Mouse (Mus musculus) Patski (cell line): Measurements from ENCODE around the gene Elavl2. TPM values are rescaled to one million over a fixed set of nuclear protein-coding genes. Genes with fewer than 3 reads are reported as not detected.

Source experiments
- ATAC-seq: fragments of 100-300 bp; one replicate; pipeline ENCODE4 v1.8.0; 2021
- CTCF ChIA-PET: fragments of 350-600 bp; sonication (Branson Sonifier 250); formaldehyde crosslinking; loops from one replicate; lab custom pipeline; 2022; ENCODE audit warnings: inconsistent platforms; lab: Charles Lee
- POLR2A ChIA-PET: fragments of 350-600 bp; sonication (Branson Sonifier 250); formaldehyde crosslinking; loops from one replicate; lab custom pipeline; 2022; ENCODE audit warnings: antibody characterized with exemption, inconsistent platforms; lab: Charles Lee
- DNase-seq: peaks from one replicate; pipeline ENCODE4 v3.0.0-alpha.2; 2011; ENCODE audit warnings: low read depth, low spot score
- H3K27me3 ChIP-seq: fragments of 371-371 bp; one replicate; pipeline ENCODE4 v1.5.1; 2021
- CTCF ChIP-seq: fragments of 100-300 bp; IDR thresholded peaks from one replicate; pipeline ENCODE4 v1.5.1; 2021
- in situ Hi-C: fragments of 300-500 bp; cut with MboI; formaldehyde crosslinking; loops from 3 replicates; pipeline ENCODE4 v1.11.1; 2018; ENCODE audit warnings: low pct_unique_long_range_greater_than_20kb, mixed read lengths
- polyA plus RNA-seq: library from polyadenylated mRNA; unstranded; gene quantifications from one replicate; pipeline ENCODE4 v1.2.3, GENCODE M21; 2021

Elavl2 gene
- polyA plus RNA-seq, 1 experiment from 2014 or later, result not detected

DNA sequence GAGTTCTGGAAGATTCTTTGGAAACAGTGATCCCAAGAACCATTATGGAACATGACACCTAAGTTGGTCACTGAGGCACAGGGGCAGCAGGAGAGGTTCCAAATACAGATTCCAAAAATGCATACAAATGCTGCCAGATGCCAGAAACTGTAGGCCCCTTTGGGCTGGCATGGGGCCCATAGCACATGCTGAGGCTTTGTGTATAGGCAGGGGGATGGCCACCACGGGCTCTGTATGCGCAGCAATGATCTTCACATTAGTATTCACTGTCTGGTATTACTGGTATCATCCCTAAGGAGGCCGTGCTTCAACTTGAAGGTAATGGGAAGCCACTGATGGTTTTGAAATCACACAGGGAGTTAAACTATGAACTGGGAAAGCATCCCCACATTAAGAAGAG is 181.3 kb downstream of the Elavl2 start:
- in situ Hi-C loops, result no loop called here
- CTCF ChIA-PET, result no interaction called here
- no peak for TF ChIP-seq CTCF
- DNase-seq (no peak), ATAC-seq (no peak)
- POLR2A ChIA-PET, result no interaction called here
- H3K27me3 ChIP-seq, result no peaks in the 10 kb centered on the region

- POLR2A ChIA-PET, result no interaction called here
- TF ChIP-seq CTCF, result no peak
These were observed 186.7 kb downstream of the Elavl2 start for GRCm38 (mm10) chr4:91213917-91214316.

DNA sequence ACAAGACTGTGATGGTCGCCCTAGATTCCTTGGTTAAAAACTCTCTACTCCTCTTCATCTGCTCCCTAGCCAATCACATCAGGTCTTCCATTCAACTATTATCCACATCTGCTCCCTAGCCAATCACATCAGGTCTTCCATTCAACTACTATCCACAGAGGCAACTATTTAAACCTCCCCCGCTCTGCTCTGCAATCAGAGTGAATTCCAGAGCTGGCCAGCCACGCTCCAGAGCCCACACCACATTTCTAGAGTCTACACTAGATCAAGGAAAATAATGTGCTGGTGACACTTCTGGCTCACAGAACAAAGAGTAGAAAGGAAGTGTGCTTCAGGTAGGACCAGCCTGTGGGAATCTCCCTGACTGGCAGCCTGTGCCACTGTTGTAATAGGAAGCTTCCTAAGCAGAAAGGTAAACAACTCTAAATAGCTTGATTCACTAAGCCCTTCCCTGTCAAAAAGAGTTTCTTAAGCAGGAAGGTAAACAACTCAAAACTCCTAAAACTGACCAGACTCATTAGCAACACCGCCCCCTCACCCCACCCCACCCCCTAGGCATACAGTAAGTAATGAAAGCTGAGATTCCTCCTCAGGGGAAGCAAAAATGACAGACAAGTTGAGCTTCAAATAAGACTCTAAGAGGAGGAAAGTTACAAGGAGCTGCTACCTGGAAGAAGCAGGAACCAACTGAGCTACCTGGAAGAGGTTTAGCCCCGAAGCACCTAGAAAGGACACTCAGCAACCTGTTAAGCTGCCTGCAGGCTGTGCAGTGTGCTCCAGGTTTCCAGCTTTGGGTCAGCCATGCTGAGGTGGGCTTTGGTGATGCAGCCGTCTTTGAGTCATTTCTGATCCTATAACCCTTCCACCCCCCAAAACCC is 191.9 kb downstream of the Elavl2 start:
- in situ Hi-C loops, result no loop called here
- ChIA-PET CTCF (no interaction called here), POLR2A (no interaction called here)
- no peaks in the 10 kb centered on the region for H3K27me3 ChIP-seq
- no peak for TF ChIP-seq CTCF
- no peak for DNase-seq
- no peak for ATAC-seq

More at GRCm38 (mm10) chr4:91213917-91214316, 186.7 kb downstream of the Elavl2 start:
- H3K27me3 ChIP-seq, result no peaks in the 10 kb centered on the region
- in situ Hi-C loops, result no loop called here
- CTCF ChIA-PET, result no interaction called here
- DNase-seq, result no peak
- ATAC-seq, result no peak
